Mouse (Mus musculus) lung, postnatal 25 days (tissue): ENCODE measurements at regions not wholly inside any gene's neighbourhood (a gene's known extent, or its start where the extent isn't known, plus 50 kb on each side); places are given as distances from the start of the nearest gene placed in this dataset.
A peak's percentile ranks its signal among the peaks of the same experiment; 100 is the strongest.

Source experiments
- DNase-seq: peaks from one replicate; pipeline ENCODE4 v3.0.0; 2022; ENCODE audit warnings: low spot score

GRCm38 (mm10) chr12:52400099-52400498 is 103.7 kb upstream of the Arhgap5 start:
- no peak for DNase-seq

GRCm38 (mm10) chr12:52402711-52403110 is 101.1 kb upstream of the Arhgap5 start:
- DNase-seq = no peak

- DNase-seq = no peak
Measured at GRCm38 (mm10) chr12:52406386-52406785, 97.4 kb upstream of the Arhgap5 start.

GRCm38 (mm10) chr12:52408307-52408895 is 95.4 kb upstream of the Arhgap5 start:
- no peak for DNase-seq

- DNase-seq = no peak
Measured at GRCm38 (mm10) chr12:52409221-52409620, 94.6 kb upstream of the Arhgap5 start.

- no peak for DNase-seq
Measured at GRCm38 (mm10) chr12:52412172-52412571, 91.6 kb upstream of the Arhgap5 start.

GRCm38 (mm10) chr12:52413046-52413473 is 90.7 kb upstream of the Arhgap5 start:
- DNase-seq = no peak

GRCm38 (mm10) chr12:52422729-52423128 is 81.0 kb upstream of the Arhgap5 start:
- DNase-seq = no peak

GRCm38 (mm10) chr12:52424336-52425034 is 79.3 kb upstream of the Arhgap5 start:
- no peak for DNase-seq

GRCm38 (mm10) chr12:52429935-52430334 is 73.8 kb upstream of the Arhgap5 start:
- no peak for DNase-seq

- DNase-seq = no peak
Measured at GRCm38 (mm10) chr12:52431933-52432332, 71.8 kb upstream of the Arhgap5 start.

- DNase-seq = peak; percentile 21
Measured at GRCm38 (mm10) chr12:52434021-52434420, 69.8 kb upstream of the Arhgap5 start.

GRCm38 (mm10) chr12:52435321-52435720 is 68.5 kb upstream of the Arhgap5 start:
- DNase-seq = no peak

- no peak for DNase-seq
Measured at GRCm38 (mm10) chr12:52435795-52436211, 68.0 kb upstream of the Arhgap5 start.

- DNase-seq = no peak
Measured at GRCm38 (mm10) chr12:52436941-52437340, 66.8 kb upstream of the Arhgap5 start.

GRCm38 (mm10) chr12:52439241-52439640 is 64.5 kb upstream of the Arhgap5 start:
- DNase-seq = no peak

GRCm38 (mm10) chr12:52440868-52441365 is 62.9 kb upstream of the Arhgap5 start:
- no peak for DNase-seq

- no peak for DNase-seq
Measured at GRCm38 (mm10) chr12:52442337-52442736, 61.4 kb upstream of the Arhgap5 start.

- DNase-seq = no peak
Measured at GRCm38 (mm10) chr12:52445731-52446130, 58.0 kb upstream of the Arhgap5 start.

GRCm38 (mm10) chr12:52446501-52446900 is 57.3 kb upstream of the Arhgap5 start:
- DNase-seq = no peak

GRCm38 (mm10) chr12:52447482-52447881 is 56.3 kb upstream of the Arhgap5 start:
- no peak for DNase-seq

GRCm38 (mm10) chr12:52448218-52448617 is 55.6 kb upstream of the Arhgap5 start:
- no peak for DNase-seq

GRCm38 (mm10) chr12:52453890-52454289 is 49.9 kb upstream of the Arhgap5 start:
- DNase-seq = no peak
